Mouse (Mus musculus): ENCODE measurements around the gene Sirt7. TPM values are rescaled to one million over a fixed set of nuclear protein-coding genes. Genes with fewer than 3 reads are reported as not detected.

The Sirt7 gene
- total RNA-seq, 2 experiments from 2014 or later: 6.5 to 9.2 TPM

Small RNA genes lying within 50 kb of the gene (microRNA-seq; reads per million reads assigned to microRNA genes)
- gene Mir6936: 0 to 0.25 reads per million in 2 experiments

Other genes starting within 250 kb of the Sirt7 start
- 10 to 100 TPM; 14.6 to 15.3 TPM for gene Faap100, start 246.5 kb downstream of the Sirt7 start, total RNA-seq (2021)
- 10 to 100 TPM; 60.6 to 66.6 TPM for gene Nploc4, start 187.5 kb downstream of the Sirt7 start, total RNA-seq (2021)
- not detected for gene Tspan10, start 182.6 kb downstream of the Sirt7 start, total RNA-seq (2021)
- under 1 TPM; 0.23 to 0.41 TPM for gene Pde6g, start 171.7 kb downstream of the Sirt7 start, total RNA-seq (2021)
- 10 to 100 TPM; 21.2 to 24.1 TPM for gene Oxld1, start 167.2 kb downstream of the Sirt7 start, total RNA-seq (2021)
- gene Ccdc137, start 167.1 kb downstream of the Sirt7 start, total RNA-seq (2021): 1 to 10 TPM; 5.5 to 6.8 TPM
- 10 to 100 TPM; 16.1 to 17.5 TPM for gene Arl16, start 157.6 kb downstream of the Sirt7 start, total RNA-seq (2021)
- 100 to 1,000 TPM; 121 to 147 TPM for gene Mrpl12, start 140.6 kb downstream of the Sirt7 start, total RNA-seq (2021)
- gene Slc25a10, start 133.4 kb downstream of the Sirt7 start, total RNA-seq (2021): 10 to 100 TPM in 1 of 2 experiments, 1 to 10 TPM in 1; 9.7 to 11.1 TPM
- gene Gcgr, start 94.5 kb downstream of the Sirt7 start, total RNA-seq (2021): under 1 TPM; 0.09 to 0.75 TPM
- gene Mcrip1, start 75.5 kb downstream of the Sirt7 start, total RNA-seq (2021): 10 to 100 TPM; 51.3 to 52.7 TPM
- 100 to 1,000 TPM; 156 to 183 TPM for gene Ppp1r27, start 74.1 kb downstream of the Sirt7 start, total RNA-seq (2021)
- 100 to 1,000 TPM; 349 to 414 TPM for gene P4hb, start 52.0 kb downstream of the Sirt7 start, total RNA-seq (2021)
- 100 to 1,000 TPM; 163 to 197 TPM for gene Arhgdia, start 43.6 kb downstream of the Sirt7 start, total RNA-seq (2021)
- 10 to 100 TPM; 72.1 to 77.3 TPM for gene Alyref, start 26.9 kb downstream of the Sirt7 start, total RNA-seq (2021)
- 10 to 100 TPM; 60.1 to 67.6 TPM for gene Anapc11, start 26.8 kb downstream of the Sirt7 start, total RNA-seq (2021)
- not detected for gene Npb, start 16.8 kb downstream of the Sirt7 start, total RNA-seq (2021)
- 10 to 100 TPM; 29.7 to 30.9 TPM for gene Pcyt2, start 7.3 kb downstream of the Sirt7 start, total RNA-seq (2021)
- 10 to 100 TPM; 27.6 to 39.6 TPM for gene Mafg, start 8.4 kb upstream of the Sirt7 start, total RNA-seq (2021)
- 10 to 100 TPM; 15.1 to 18.1 TPM for gene Pycr1, start 18.5 kb upstream of the Sirt7 start, total RNA-seq (2021)
- 10 to 100 TPM; 89.2 to 92.0 TPM for gene Myadml2, start 22.9 kb upstream of the Sirt7 start, total RNA-seq (2021)
- gene Notum, start 35.9 kb upstream of the Sirt7 start, total RNA-seq (2021): 1 to 10 TPM in 1 of 2 experiments, not detected in 1; 1.2 TPM
- 10 to 100 TPM; 34.8 to 39.8 TPM for gene Aspscr1, start 47.7 kb upstream of the Sirt7 start, total RNA-seq (2021)
- gene Cenpx, start 88.5 kb upstream of the Sirt7 start, total RNA-seq (2021): 10 to 100 TPM; 34.9 to 35.6 TPM
- gene Lrrc45, start 88.7 kb upstream of the Sirt7 start, total RNA-seq (2021): 10 to 100 TPM in 1 of 2 experiments, 1 to 10 TPM in 1; 7.7 to 10.1 TPM
- 1 to 10 TPM; 1.8 to 2.7 TPM for gene Rac3, start 96.2 kb upstream of the Sirt7 start, total RNA-seq (2021)
- 1 to 10 TPM; 3.4 to 3.7 TPM for gene Dcxr, start 102.0 kb upstream of the Sirt7 start, total RNA-seq (2021)
- 10 to 100 TPM in 1 of 2 experiments, 1 to 10 TPM in 1; 9.9 to 10.8 TPM for gene Cbr2, start 106.9 kb upstream of the Sirt7 start, total RNA-seq (2021)
- 10 to 100 TPM; 13.3 to 15.9 TPM for gene Hmga1b, start 137.6 kb upstream of the Sirt7 start, total RNA-seq (2021)
- gene Rfng, start 159.0 kb upstream of the Sirt7 start, total RNA-seq (2021): 1 to 10 TPM; 6.3 to 7.7 TPM
- gene Gps1, start 159.0 kb upstream of the Sirt7 start, total RNA-seq (2021): 10 to 100 TPM; 57.3 to 61.5 TPM
- gene Dus1l, start 171.2 kb upstream of the Sirt7 start, total RNA-seq (2021): 10 to 100 TPM; 29.9 to 34.0 TPM
- gene Fasn, start 199.3 kb upstream of the Sirt7 start, total RNA-seq (2021): 10 to 100 TPM; 21.8 to 26.4 TPM

Data from gastrocnemius, postnatal 10 days (tissue).